Mouse (Mus musculus): Measurements from ENCODE around the gene Pax7.

The Pax7 gene

DNA sequence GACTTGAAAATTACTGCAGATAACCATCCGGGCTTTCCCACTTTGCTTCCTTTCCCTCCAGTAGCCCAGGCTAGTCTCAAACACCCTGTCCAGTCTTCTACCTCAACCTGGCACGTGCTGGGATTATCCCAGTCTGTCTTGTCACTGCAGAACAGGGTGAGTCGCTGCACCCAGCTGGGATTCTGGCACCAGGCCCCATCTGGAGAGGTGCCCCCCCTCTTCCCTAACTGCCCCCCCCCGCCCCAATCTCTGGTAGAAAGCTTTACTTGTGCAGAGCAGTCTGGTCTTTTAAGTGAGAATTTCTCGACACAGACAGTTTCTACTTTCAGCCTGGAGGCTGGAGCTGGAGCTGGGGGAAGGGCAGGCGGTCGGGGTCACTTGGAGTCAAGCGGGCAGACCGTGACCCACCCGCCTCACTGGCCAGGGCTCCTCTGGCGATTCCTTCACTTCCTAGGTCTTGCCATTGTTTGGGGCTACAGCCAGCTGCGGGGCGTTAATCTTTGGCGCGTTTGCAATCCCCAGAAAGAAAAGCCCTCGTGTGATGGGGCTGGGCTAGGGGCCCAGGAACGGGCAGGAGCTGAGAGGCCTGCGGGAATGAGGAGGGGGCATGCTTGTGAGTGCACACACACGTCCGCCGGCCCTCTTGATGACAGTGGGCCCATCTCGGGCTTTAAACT lies 22.4 kb downstream of the Pax7 start:
- DNase-seq (ENCODE audit: low spot score in 2 of 2): no peak

- DNase-seq (ENCODE audit: low spot score in 2 of 2): no peak
Observed at GRCm38 (mm10) chr4:139809381-139809820, 23.9 kb downstream of the Pax7 start.

- DNase-seq (ENCODE audit: low spot score in 2 of 2): no peak
Observed at GRCm38 (mm10) chr4:139807820-139808219, 25.5 kb downstream of the Pax7 start.

- no peak for DNase-seq (ENCODE audit: low spot score in 2 of 2)
Observed at GRCm38 (mm10) chr4:139807191-139807808, 26.0 kb downstream of the Pax7 start.

DNA sequence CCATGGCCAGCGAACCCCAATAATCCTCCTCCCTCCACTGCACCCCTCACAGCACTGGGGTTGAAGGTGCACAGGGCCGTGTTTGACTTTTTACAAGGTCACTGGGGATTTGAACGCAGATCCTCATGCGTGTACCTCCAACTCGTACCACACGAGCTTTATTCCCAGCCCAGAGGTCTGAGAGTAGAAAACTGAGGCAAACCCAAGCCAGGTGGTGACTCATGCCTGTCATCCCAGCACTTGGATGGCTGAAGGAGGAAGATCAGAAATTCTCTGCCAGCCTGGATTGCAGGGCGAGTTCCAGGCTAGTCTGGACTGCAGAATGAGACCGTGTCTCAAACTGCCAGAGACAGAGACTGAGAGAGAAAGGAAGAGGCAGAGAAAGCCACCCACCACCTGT lies 28.4 kb downstream of the Pax7 start:
- DNase-seq (ENCODE audit: low spot score in 2 of 2): no peak

- no peak for DNase-seq (ENCODE audit: low spot score in 2 of 2)
Observed at GRCm38 (mm10) chr4:139803981-139804380, 29.3 kb downstream of the Pax7 start.

DNA sequence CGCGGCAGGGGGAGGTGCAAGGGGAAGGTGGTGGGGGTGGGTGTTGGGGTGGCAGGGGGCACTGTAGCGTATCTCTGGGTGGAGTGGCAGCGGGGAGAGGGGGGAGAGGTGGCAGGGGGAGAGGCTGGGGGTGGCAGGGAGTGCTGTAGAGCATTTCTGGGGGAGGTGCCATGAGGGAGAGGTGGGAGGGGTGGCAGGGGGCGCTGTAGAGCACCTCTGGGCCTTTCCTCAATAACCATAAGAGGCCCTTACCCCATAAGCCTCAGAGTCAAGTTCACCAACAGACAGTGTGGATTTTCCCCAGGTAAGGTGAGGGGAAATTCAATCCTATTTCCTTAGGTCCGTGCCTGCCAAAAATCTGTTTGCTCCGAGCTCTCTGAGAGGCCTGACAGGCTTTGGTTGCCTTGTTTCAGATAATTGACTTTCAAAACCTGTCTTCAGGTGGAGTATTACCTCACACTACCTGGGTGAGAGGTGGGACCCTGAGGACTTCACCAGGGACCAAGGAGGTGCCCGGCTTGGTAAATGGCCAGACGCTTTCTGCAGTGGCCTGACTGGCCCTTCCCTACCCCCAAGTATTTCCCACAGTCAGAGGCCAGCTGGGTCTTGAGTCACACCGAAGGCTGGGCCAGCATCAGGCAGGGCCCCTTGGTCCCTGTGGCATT lies 33.8 kb downstream of the Pax7 start:
- peak in 1 of 2 experiments; percentile 37 for DNase-seq (ENCODE audit: low spot score in 2 of 2)

GRCm38 (mm10) chr4:139797344-139797743 lies 36.0 kb downstream of the Pax7 start:
- no peak for DNase-seq (ENCODE audit: low spot score in 2 of 2)

GRCm38 (mm10) chr4:139796115-139796514 lies 37.2 kb downstream of the Pax7 start:
- no peak for DNase-seq (ENCODE audit: low spot score in 2 of 2)

- DNase-seq (ENCODE audit: low spot score in 2 of 2): no peak
Observed at GRCm38 (mm10) chr4:139791168-139791567, 42.2 kb downstream of the Pax7 start.

DNA sequence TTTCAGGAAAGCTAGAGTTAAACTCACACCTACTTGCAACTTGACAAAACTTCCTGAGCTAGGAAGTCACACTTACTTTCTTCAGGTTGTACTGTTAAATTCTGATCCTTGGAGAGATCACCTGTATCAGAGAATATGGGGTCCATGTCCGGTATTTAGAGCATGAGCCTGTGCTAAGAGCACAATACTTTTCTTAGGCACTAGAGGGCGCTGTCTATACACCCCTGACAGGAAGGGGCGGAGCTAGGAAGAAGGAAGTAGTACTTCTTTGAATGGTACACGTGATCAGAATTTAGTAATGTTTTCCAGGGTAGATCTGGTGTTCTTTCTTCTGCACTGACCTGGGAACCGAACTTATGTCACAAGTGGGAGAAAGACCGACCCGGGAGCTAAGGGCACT lies 43.6 kb downstream of the Pax7 start:
- peak in 1 of 2 experiments; percentile 27 for DNase-seq (ENCODE audit: low spot score in 2 of 2)

DNA sequence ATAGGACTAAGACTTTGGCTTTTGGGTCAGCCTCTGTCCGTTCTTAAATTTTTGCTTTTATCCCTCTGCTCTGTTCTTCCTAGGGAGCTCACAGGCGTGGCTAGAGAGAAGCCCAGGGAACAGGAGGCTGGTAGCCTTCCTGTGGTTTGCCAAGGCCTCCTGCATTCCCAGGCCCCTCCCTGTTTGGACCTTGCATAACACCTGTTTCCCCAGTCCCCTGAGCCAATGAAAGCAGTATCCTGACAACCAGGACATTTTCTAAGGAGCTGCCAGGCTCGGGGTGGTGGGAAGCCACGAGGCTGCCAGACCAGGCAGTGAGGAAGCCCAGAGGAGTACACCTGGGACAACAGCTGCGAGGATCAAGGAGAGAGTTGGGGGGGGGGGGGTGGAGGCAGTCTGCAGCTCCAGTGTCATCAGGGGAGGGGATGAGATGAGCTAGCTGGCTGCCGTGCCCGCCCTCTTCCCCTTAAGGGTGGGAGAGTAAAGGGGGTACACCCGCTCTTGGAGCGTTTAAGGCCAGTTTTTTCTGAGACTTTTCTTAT lies 50.3 kb downstream of the Pax7 start:
- DNase-seq (ENCODE audit: low spot score in 2 of 2): no peak

- DNase-seq (ENCODE audit: low spot score in 2 of 2): no peak
Observed at GRCm38 (mm10) chr4:139771125-139771631, 62.1 kb downstream of the Pax7 start.

GRCm38 (mm10) chr4:139767823-139768222 lies 65.5 kb downstream of the Pax7 start:
- no peak for DNase-seq (ENCODE audit: low spot score in 2 of 2)

DNA sequence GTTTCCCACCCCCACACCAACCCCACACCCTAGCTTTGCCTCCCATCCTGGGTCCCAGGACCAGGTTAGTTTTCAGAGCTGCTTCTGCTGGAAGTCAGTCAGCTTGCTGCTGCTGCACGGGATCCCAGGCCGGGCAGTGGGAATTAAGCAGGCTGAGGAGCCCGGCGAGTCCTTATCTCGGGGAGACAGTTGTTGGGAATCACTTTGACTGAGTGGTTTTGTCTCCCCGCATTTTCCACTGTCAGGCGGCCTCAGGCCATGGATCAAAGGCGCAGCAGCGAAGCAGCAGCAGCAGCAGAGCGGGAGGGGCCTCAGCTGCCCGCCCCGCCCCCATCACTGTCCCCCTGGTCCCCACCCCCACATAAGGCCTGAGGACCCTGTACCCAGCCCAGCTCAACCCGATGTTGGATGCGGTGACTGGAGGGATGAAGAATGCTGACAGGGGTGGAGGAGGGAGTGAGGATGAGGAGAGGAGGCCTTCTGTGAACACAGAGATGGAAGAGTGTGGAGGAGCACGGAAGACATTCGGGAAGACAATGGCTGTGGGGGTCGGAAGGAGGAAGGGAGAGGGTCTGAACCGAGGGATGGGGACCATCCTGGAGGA lies 66.1 kb downstream of the Pax7 start:
- no peak for DNase-seq (ENCODE audit: low spot score in 2 of 2)

DNA sequence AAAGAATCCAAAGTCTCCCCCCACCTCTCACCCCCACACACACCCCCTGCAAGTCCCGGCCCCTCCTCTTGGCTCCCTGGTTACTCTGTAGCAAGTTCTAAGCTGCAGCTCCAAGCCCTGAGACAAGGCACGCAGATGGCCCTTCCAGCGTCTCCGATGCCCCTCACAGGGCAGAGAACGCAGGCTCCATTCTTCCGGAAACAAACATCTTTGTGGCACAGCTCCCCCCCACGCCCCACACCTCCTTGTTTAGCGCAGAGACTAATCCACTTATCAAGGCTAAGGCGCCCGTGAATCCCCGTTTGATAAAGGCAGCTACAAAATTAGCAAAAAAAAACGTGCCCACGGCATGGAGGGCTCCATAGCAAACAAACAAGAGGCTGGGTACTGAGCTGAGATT lies 71.4 kb downstream of the Pax7 start:
- no peak for DNase-seq (ENCODE audit: low spot score in 2 of 2)

DNA sequence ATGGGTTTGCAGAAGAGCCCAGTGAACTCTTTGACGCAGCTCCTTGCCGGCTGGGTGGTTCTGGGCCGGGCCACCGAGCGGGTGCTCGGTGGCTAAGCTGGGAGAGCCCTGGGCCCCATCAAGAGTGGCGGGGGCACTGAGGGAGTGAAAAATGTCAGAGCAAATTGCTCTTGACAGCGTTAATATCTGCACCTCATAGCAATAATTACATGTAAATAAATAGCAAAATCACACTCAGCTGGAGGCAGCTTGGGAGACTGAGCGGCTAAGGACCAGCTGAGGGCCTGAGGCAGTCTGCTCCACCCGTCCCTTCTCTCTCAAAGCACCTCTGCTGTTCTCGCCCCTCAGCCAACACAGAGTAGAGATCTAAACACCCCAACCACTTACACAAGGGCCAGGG lies 72.6 kb downstream of the Pax7 start:
- DNase-seq (ENCODE audit: low spot score in 2 of 2): no peak

DNA sequence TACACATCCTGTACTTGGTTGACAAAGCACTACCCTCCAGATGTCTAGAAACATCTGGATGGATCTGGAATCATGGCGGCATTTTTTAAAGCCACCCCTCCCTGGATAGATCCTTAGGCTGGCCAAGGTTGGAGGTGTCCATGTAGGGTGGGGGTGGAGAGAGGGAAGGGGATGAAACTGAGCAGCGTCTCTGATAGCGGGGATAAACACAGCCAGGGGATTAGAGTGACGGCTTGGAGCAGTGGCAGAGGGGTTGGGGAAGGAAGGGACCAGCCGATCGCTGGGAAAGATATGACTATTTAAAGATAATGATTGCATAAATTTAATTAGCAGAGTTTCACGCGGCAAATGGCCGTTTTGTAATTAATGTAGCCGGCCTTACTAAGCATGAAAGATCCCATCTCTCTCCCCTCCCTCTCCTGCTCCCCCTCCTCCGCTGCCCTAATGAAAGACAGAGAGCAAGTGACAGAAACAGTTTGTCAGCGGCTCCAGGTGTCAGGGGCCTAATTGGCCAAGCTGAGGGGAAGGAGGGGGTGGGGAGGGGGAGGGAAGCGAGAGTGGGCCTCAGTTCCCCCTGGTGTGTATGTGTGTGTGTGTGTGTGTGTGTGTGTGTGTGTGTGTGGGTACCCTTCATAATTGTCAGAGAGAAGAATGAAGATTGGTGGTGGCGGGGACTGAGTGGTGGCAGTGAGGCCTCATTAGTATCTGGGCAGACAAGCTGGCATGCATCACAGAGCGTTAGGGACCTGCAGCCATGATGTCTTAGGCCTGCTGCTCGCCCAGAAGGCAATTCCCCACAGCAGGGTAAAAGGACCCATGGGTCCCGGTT lies 74.6 kb downstream of the Pax7 start:
- DNase-seq (ENCODE audit: low spot score in 2 of 2): no peak

DNA sequence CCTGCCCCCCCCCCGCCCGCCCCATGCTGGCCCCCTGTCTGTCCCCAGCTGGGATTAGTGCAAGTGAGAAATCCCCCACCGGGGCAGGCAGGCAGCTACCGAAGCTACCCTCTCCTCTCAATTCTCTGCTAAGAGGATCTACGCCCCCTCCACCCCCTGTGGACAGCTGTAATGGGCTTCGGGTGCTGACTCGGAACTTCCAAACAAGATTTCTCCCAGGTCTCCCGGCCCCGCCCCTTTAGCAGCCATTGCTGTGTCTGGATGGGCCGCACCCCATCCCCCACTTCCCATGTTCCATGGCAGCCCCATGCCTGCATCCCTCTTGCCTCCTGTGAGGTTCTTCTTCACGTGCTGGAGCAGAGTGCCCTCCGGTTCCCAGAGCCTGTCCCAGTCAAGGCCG lies 76.4 kb downstream of the Pax7 start:
- DNase-seq (ENCODE audit: low spot score in 2 of 2): no peak

DNA sequence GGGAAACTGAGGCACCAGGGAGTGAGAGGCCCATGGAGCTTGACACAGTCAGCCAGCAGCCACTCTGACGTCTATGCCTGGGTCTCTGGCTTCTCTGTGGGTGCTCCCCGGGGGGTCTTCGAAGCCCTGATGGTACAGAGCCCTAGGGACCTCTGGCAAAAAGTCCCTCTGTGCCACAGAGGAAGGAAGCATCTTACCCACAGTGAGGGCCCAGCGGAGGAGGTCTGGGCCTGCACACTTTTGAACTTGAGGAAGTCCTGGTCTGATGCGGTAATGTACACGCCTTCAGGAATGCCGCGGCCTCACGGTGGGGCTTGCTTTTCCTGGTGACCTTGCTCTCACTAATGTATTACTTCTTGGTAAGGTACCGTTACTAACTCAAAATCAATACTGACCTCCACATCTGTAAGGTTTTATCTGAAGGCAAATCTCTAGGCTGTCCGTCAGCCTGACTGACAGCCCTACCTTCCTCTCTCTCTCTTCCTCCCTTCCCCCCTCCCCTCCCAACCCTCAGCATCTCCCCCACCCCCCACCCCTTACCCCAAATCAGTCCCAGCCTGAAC lies 79.1 kb downstream of the Pax7 start:
- DNase-seq (ENCODE audit: low spot score in 2 of 2): no peak

DNA sequence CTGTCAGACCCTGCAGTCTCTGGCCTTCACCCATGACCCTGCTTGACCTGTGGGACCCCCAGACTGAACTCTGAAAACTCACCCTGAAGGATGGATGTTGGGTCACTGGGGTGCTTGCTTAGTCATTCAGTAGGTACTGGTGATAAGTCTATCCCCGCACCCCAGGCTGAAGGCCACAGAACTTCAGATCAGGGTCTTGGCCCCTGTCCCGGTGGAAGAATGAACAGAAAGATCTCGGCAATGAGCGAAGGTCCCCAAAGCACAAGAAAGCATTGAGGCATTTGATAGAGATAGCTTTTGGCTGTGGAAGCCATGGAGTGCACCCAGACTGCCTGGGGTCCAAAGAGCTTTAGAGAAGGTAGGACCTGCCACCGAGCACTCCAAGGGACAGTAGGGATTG lies 82.4 kb downstream of the Pax7 start:
- no peak for DNase-seq (ENCODE audit: low spot score in 2 of 2)
